Mouse (Mus musculus) bone marrow, adult 2 months (tissue): Measurements from ENCODE around the gene Kctd10.

Source experiments
- CTCF ChIP-seq: fragments of 200-500 bp; IDR thresholded peaks from 2 replicates; pipeline ENCODE4 v1.5.1; 2011; ENCODE audit warnings: low read length, control low read depth; ENCODE audit not compliant: control insufficient read depth, insufficient read depth
- POLR2A ChIP-seq: fragments of 200-500 bp; IDR thresholded peaks from 2 replicates; pipeline ENCODE4 v1.6.1; 2011; ENCODE audit warnings: low read depth, mild to moderate bottlenecking, control low read depth, low read length, borderline replicate concordance; ENCODE audit not compliant: control insufficient read depth

DNA sequence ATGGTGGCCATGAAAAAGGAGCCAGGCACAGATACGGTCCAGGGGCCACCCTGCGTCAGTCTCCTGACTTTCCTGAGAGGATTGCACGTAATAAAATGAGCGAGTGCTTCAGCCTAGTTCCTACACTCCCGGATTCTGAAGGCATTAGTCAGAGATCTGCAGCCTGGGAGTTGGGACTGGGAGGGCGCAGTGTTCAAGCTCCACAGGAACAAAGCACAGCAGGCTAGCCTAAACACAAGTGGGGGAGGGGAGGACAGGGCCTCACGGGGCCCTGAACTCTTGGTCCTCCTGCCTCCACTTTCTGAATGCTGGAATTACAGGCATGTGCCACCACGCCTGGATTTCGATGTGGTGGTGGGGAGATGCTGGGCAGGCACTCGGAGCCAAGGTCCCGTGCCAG, 7.7 kb downstream of the Kctd10 start:
- TF ChIP-seq POLR2A (no peak), CTCF (no peak)
